Mouse (Mus musculus) forebrain, embryonic 12.5 days (tissue): ENCODE results near the gene Pebp1. TPM values are rescaled to one million over a fixed set of nuclear protein-coding genes. Genes with fewer than 3 reads are reported as not detected.

Source experiments
- polyA plus RNA-seq: library from polyadenylated mRNA; unstranded; fragments of >200 nt; fragmentation: Nextera tagmentation; extraction: Ambion mirVana; gene quantifications from 2 replicates; pipeline ENCODE4 v1.2.1, GENCODE M21; 2016

The Pebp1 gene
- polyA plus RNA-seq, 1 experiment from 2014 or later: 860 TPM

Other genes starting within 250 kb of the Pebp1 start
- gene Suds3, start 171.5 kb downstream of the Pebp1 start, polyA plus RNA-seq: 113 and 116 TPM in 2 replicates
- 24.3 and 24.8 TPM in 2 replicates for gene Taok3, start 167.5 kb downstream of the Pebp1 start, polyA plus RNA-seq
- gene Vsig10, start 31.5 kb upstream of the Pebp1 start, polyA plus RNA-seq: 3.0 and 3.7 TPM in 2 replicates
- gene Wsb2, start 69.7 kb upstream of the Pebp1 start, polyA plus RNA-seq: 94.4 and 95.5 TPM in 2 replicates
- gene Rfc5, start 101.4 kb upstream of the Pebp1 start, polyA plus RNA-seq: 82.0 and 86.0 TPM in 2 replicates
- gene Ksr2, start 126.4 kb upstream of the Pebp1 start, polyA plus RNA-seq: 2.2 and 2.7 TPM in 2 replicates